Mouse (Mus musculus) ES-E14 (cell line): ENCODE measurements around the gene Acat2. TPM values are rescaled to one million over a fixed set of nuclear protein-coding genes. Genes with fewer than 3 reads are reported as not detected.
"Not testable (repeated sequence)": the region's sequence is repeated elsewhere in the genome, so short reads cannot be mapped to it uniquely, and the experiment has no call there.

Source experiments
- DNase-seq: peaks from one replicate; pipeline ENCODE4 v3.0.0-alpha.2; 2013; ENCODE audit warnings: low read depth, low spot score
- H3K27ac ChIP-seq: 2 replicates; pipeline ENCODE4 v1.5.1; 2012; ENCODE audit warnings: low read depth, mild to moderate bottlenecking, low read length, moderate library complexity, mixed read lengths; ENCODE audit not compliant: poor library complexity, insufficient read depth, severe bottlenecking
- H3K36me3 ChIP-seq: 2 replicates; pipeline ENCODE4 v1.6.1; 2012; ENCODE audit warnings: mild to moderate bottlenecking, low read length, moderate library complexity, mixed read lengths; ENCODE audit not compliant: control insufficient read depth, poor library complexity, insufficient read depth, severe bottlenecking
- H3K4me1 ChIP-seq, 2 experiments: fragments of 150-350 bp in 1 of 2; sonication (generic) in 1 of 2; 2 replicates each; pipeline ENCODE4 v1.6.1; 2012; ENCODE audit warnings: low read length in 2 of 2, mild to moderate bottlenecking in 1 of 2, mixed read lengths in 1 of 2; ENCODE audit not compliant: control insufficient read depth in 2 of 2, insufficient read depth in 2 of 2, poor library complexity in 1 of 2
- H3K4me3 ChIP-seq, 2 experiments: fragments of 150-350 bp in 1 of 2; sonication (generic) in 1 of 2; 2 replicates each; pipeline ENCODE4 v1.5.1; 2012; ENCODE audit warnings: low read length in 2 of 2, low read depth in 1 of 2, mild to moderate bottlenecking in 1 of 2, mixed read lengths in 1 of 2; ENCODE audit not compliant: insufficient read depth in 1 of 2, poor library complexity in 1 of 2, severe bottlenecking in 1 of 2
- H3K9ac ChIP-seq: 2 replicates; pipeline ENCODE4 v1.6.1; 2012; ENCODE audit warnings: low read depth, mild to moderate bottlenecking, low read length, mixed read lengths; ENCODE audit not compliant: poor library complexity, insufficient read depth, severe bottlenecking
- H3K9me3 ChIP-seq: fragments of 150-350 bp; sonication (generic); 2 replicates; pipeline ENCODE4 v1.6.1; 2012; ENCODE audit warnings: low read depth, mild to moderate bottlenecking, low read length; ENCODE audit not compliant: control insufficient read depth, insufficient read depth
- CHD2 ChIP-seq: IDR thresholded peaks from 2 replicates; pipeline ENCODE4 v1.6.1; 2014; ENCODE audit warnings: mild to moderate bottlenecking, low read depth, low read length, inconsistent platforms
- HCFC1 ChIP-seq: IDR thresholded peaks from 2 replicates; pipeline ENCODE4 v1.6.1; 2012; ENCODE audit warnings: low read length, inconsistent platforms, borderline replicate concordance; ENCODE audit not compliant: insufficient read depth
- MAFK ChIP-seq: IDR thresholded peaks from 2 replicates; pipeline ENCODE4 v1.6.1; 2014; ENCODE audit warnings: mild to moderate bottlenecking, low read depth, low read length, inconsistent platforms; ENCODE audit not compliant: insufficient read depth
- ZC3H11A ChIP-seq: IDR thresholded peaks from 2 replicates; pipeline ENCODE4 v1.6.1; 2012; ENCODE audit warnings: low read depth, mild to moderate bottlenecking, inconsistent platforms, low read length, borderline replicate concordance
- ZNF384 ChIP-seq: IDR thresholded peaks from 2 replicates; pipeline ENCODE4 v1.6.1; 2012; ENCODE audit warnings: low read depth, low read length, inconsistent platforms
- in situ Hi-C, 2 experiments: fragments of 600-800 bp; cut with MboI; formaldehyde crosslinking; loops; one replicate each; pipeline ENCODE4 v1.15.1; 2025; ENCODE audit warnings: low sequenced_read_pairs in 2 of 2, inconsistent platforms in 1 of 2; ENCODE audit not compliant: unreplicated experiment in 2 of 2
- total RNA-seq: library from RNA; depleted of rRNA; stranded (reverse); fragments of 300-350 nt; gene quantifications from 2 replicates; pipeline ENCODE4 v1.2.3, GENCODE M21; 2012

The Acat2 gene
- total RNA-seq, 1 experiment = 57.3 TPM

DNA sequence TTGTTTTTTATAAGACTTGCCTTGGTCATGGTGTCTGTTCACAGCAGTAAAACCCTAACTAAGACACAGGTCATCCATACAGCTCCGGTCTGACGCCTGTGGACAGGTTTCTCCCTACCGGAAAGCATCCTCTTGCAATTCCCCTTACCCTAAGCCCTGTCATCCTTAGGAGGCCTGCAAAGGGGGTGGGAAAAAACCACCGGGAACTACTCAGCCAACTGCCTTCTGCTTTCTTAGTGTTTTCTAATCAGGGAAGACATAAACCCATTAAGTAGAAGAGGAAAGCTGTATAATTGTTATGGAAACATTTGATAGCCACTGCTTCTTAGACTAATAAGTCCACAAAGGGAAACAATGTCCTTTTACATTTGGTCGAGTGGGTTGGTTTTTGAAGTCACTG, 46.4 kb upstream of the Acat2 start:
- Histone ChIP-seq H3K36me3 (peaks cover 3% of the 10 kb centered on the region), H3K27ac (peak overlapping the region; percentile 30; the same call in 1 of the 2 replicates), H3K4me3 (peak overlapping the region; percentile 56), H3K4me1 (peaks cover 3 to 5% of the 10 kb centered on the region in 2 experiments; a peak in 2 of 4 replicates), H3K9ac (peak overlapping the region; percentile 19; the same call in 1 of the 2 replicates), H3K9me3 (no peaks in the 10 kb centered on the region)
- in situ Hi-C loops = no loop called here
- no peak for DNase-seq
- no peak for TF ChIP-seq HCFC1
- TF ChIP-seq ZC3H11A = no peak
- TF ChIP-seq MAFK = no peak
- no peak for TF ChIP-seq CHD2
- TF ChIP-seq ZNF384 = no peak

DNA sequence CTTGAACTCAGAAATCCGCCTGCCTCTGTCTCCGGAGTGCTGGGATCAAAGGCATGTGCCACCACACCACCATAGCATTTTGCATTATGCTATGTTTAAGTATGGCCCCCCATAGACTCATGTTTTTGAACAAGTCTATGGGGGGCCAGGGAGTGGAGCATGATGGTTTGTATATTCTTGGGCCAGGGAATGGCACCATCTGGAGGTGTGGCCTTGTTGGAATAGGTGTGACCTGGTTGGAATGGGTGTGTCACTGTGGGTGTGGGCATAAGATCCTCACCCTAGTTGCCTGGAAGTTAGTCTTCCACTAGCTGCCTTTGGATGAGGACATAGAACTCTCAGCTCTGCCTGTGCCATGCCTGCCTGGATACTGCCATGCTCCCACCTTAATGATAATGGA, 46.0 kb upstream of the Acat2 start, which contains the start of gene Sod2:
Gene Sod2, plus strand, starts transcription at position 301 of the 400 bp plus-strand sequence.
- in situ Hi-C loops, H3K4me1 ChIP-seq, DNase-seq, H3K9me3 ChIP-seq, H3K36me3 ChIP-seq: not testable (repeated sequence)
- H3K4me3 ChIP-seq = peak within 1 kb of the TSS; percentile 70 to 83
- peak within 1 kb of the TSS; percentile 19; the same call in 1 of the 2 replicates for H3K9ac ChIP-seq
- H3K27ac ChIP-seq = peak within 1 kb of the TSS; percentile 30; the same call in 1 of the 2 replicates

DNA sequence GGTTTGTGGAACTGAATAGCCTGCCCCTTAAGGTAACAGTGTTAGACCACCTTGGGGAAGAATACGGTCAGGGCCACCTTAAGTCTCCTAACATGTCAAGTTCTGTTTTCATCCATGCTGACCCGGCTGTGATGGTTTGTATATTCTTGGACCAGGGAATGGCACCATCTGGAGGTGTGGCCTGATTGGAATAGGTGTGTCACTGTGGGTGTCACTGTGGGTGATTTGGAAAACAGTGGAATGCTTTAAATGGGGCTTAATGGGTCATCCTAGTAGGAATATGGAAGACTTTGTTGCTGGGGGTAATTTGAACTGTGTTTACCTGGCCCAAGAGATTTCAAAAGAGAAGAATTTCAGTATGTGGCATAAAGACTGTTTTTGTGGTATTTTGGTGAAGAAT, 43.9 kb upstream of the Acat2 start:
- H3K4me1 ChIP-seq = peaks cover 6 to 13% of the 10 kb centered on the region in 2 experiments; a peak in 3 of 4 replicates
- in situ Hi-C loops, H3K27ac ChIP-seq, H3K4me3 ChIP-seq, DNase-seq, H3K9ac ChIP-seq, H3K9me3 ChIP-seq, H3K36me3 ChIP-seq: not testable (repeated sequence)

DNA sequence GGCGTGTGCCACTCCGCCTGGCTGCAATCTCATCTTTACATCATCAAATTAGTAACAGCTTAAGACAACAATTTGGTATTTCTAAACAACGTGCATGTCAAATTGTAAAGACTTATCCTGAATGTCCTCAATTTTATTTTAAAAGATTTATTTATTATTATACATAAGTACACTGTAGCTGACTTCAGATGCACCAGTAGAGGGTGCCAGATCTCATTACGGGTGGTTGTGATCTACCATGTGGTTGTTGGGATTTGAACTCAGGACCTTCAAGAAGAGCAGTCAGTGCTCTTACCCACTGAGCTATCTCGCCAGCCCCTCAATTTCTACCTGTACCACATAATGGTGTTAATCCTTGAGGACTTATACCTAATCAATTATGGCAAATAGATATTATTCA, 41.7 kb upstream of the Acat2 start:
- H3K36me3 ChIP-seq, in situ Hi-C loops, DNase-seq, H3K9me3 ChIP-seq, H3K9ac ChIP-seq, H3K27ac ChIP-seq, H3K4me3 ChIP-seq: not testable (repeated sequence)
- peaks cover 14 to 21% of the 10 kb centered on the region in 2 experiments for H3K4me1 ChIP-seq

DNA sequence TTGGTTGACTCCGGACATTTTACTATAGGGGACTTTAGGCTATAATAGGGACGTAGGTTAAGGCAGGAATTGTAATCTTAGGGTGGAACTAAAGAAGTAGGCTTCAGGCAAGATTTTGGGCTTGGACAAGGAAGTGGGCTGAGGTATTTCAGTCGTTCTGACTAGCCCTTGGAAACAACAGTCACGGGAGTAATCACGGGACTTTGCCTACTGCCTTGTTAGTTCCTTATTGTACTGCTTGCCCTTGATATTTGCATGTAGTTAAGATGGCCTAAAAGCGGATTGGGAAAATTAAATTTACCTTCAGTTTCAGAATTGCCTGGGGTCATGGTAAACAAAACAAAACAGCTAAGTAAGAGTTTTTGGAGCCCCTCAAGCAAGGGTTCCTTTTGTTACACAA, 38.5 kb upstream of the Acat2 start:
- peak overlapping the region; percentile 97 for H3K27ac ChIP-seq
- no peaks in the 10 kb centered on the region for H3K9me3 ChIP-seq
- in situ Hi-C loops = no loop called here
- H3K9ac ChIP-seq = no peak overlapping the region; the same call in 1 of the 2 replicates
- peaks cover 14 to 23% of the 10 kb centered on the region in 2 experiments for H3K4me1 ChIP-seq
- peak; percentile 75 for DNase-seq
- no peak for TF ChIP-seq ZNF384
- 0 out of 2 replicates have a peak, but pooled peaks have one; percentile 11 for TF ChIP-seq MAFK
- no peak overlapping the region for H3K4me3 ChIP-seq
- no peaks in the 10 kb centered on the region for H3K36me3 ChIP-seq
